Mouse (Mus musculus) embryonic facial prominence, embryonic 15.5 days (tissue): ENCODE data around the gene Calm1. TPM values are rescaled to one million over a fixed set of nuclear protein-coding genes. Genes with fewer than 3 reads are reported as not detected.
"Not testable (repeated sequence)": the region's sequence is repeated elsewhere in the genome, so short reads cannot be mapped to it uniquely, and the experiment has no call there.

Experiments used
- ATAC-seq: fragments of 200-750 bp; cut with Nextera tagmentation; 2 replicates; pipeline ENCODE4 v1.8.0; 2017; ENCODE audit warnings: low read depth, moderate TSS enrichment; ENCODE audit not compliant: insufficient number of reproducible peaks, low FRiP score, low TSS enrichment
- H3K27ac ChIP-seq: fragments of 300-500 bp; sonication (generic); replicated peaks from 2 replicates; pipeline ENCODE4 v1.5.1; 2015; ENCODE audit warnings: mild to moderate bottlenecking, inconsistent platforms
- H3K27me3 ChIP-seq: fragments of 300-500 bp; sonication (generic); 2 replicates; pipeline ENCODE4 v1.6.1; 2015; ENCODE audit warnings: inconsistent platforms
- H3K36me3 ChIP-seq: fragments of 300-500 bp; sonication (generic); 2 replicates; pipeline ENCODE4 v1.6.1; 2015; ENCODE audit warnings: mild to moderate bottlenecking, inconsistent platforms
- H3K4me1 ChIP-seq: fragments of 300-500 bp; sonication (generic); 2 replicates; pipeline ENCODE4 v1.6.1; 2015; ENCODE audit warnings: inconsistent platforms
- H3K4me2 ChIP-seq: fragments of 300-500 bp; sonication (generic); replicated peaks from 2 replicates; pipeline ENCODE4 v1.6.1; 2015; ENCODE audit warnings: mild to moderate bottlenecking, inconsistent platforms
- H3K4me3 ChIP-seq: fragments of 300-500 bp; sonication (generic); replicated peaks from 2 replicates; pipeline ENCODE4 v1.5.1; 2015; ENCODE audit warnings: mild to moderate bottlenecking, inconsistent platforms
- H3K9ac ChIP-seq: fragments of 300-500 bp; sonication (generic); 2 replicates; pipeline ENCODE4 v1.6.1; 2015; ENCODE audit warnings: inconsistent platforms
- H3K9me3 ChIP-seq: fragments of 300-500 bp; sonication (generic); replicated peaks from 2 replicates; pipeline ENCODE4 v1.6.1; 2016; ENCODE audit warnings: inconsistent platforms
- WGBS: fragments of 180-500 bp; shearing (Covaris S2); methylation state at CpG from one replicate; pipeline ENCODE4 v1.1.7; 2015; 5-methylcytosine and 5-hydroxymethylcytosine counted together
- polyA plus RNA-seq: library from polyadenylated mRNA; unstranded; fragments of >200 nt; fragmentation: Nextera tagmentation; extraction: Ambion mirVana; gene quantifications from 2 replicates; pipeline ENCODE4 v1.2.1, GENCODE M21; 2015

Gene Calm1
- polyA plus RNA-seq, 1 experiment from 2014 or later: 1,471 TPM

DNA sequence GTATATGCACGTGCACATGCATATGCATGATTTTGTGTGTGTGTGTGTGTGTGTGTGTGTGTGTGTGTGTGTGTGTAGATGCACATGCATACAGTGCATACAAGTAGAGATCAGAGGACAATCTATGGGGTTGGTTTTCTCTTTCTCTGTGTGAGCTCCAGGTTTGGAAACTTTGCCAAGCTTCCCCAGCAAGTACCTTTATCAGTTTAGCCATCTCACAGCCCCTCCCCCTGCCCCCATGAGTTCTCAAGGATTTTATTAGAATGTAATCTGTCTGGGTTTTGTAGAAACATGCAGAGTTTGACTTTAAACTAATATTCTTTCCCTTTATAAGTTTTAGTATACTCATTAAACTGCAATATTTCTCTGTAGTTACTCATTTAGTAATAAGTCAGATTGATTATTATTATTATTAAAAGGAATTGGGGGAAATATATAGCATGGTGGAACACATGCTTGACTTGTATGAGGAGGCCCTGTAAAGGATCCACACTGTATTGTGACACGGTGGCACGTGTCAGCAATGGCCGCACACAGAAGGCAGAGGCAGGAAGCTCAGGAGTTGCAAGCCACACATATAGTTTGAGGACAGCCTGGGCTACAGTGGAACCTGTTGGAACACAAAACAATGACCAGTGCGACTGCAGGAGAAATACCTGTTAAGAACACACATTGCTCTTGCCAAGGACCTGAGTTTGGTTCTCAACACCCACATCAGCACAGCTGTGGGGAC lies 12.4 kb downstream of the Calm1 start:
- peaks cover 34% of the 10 kb centered on the region for H3K36me3 ChIP-seq
- H3K4me1 ChIP-seq: peaks cover 24% of the 10 kb centered on the region
- no peak for ATAC-seq
- no peak overlapping the region for H3K4me3 ChIP-seq
- WGBS: 78% methylated on average over 5 of the region's 5 CpGs
- H3K9ac ChIP-seq: no peak overlapping the region
- no peaks in the 10 kb centered on the region for H3K9me3 ChIP-seq
- H3K4me2 ChIP-seq: no peak overlapping the region
- H3K27me3 ChIP-seq: no peaks in the 10 kb centered on the region
- peak overlapping the region; percentile 79; the same call in 1 of the 2 replicates for H3K27ac ChIP-seq

DNA sequence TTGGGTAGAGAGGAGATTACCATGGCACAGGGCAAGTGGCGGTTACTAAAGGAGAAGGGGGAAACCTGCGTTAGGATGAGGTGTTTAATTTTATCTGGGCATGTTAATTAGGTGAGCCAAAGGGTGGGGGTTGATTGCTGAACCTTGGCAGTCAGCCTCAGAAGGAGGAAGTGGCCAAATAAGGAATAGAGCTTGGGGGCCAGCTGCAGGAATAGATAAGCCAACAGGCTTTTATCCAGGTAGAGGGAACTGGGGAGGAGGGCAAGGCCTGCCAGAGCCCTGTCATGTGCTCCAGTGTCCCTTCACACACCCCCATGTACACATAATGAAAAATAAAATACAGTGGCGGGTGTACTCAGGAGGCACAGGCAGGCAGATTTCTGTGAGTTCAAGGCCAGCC lies 13.2 kb downstream of the Calm1 start:
- no peak for ATAC-seq
- H3K27me3 ChIP-seq: no peaks in the 10 kb centered on the region
- H3K36me3 ChIP-seq: peaks cover 26% of the 10 kb centered on the region
- H3K9me3 ChIP-seq: no peaks in the 10 kb centered on the region
- no peak overlapping the region for H3K9ac ChIP-seq
- no peak overlapping the region for H3K4me2 ChIP-seq
- peaks cover 24% of the 10 kb centered on the region for H3K4me1 ChIP-seq
- H3K27ac ChIP-seq: peak overlapping the region; percentile 34; the same call in 1 of the 2 replicates
- H3K4me3 ChIP-seq: no peak overlapping the region
- WGBS: 54% methylated on average over 3 of the region's 3 CpGs

DNA sequence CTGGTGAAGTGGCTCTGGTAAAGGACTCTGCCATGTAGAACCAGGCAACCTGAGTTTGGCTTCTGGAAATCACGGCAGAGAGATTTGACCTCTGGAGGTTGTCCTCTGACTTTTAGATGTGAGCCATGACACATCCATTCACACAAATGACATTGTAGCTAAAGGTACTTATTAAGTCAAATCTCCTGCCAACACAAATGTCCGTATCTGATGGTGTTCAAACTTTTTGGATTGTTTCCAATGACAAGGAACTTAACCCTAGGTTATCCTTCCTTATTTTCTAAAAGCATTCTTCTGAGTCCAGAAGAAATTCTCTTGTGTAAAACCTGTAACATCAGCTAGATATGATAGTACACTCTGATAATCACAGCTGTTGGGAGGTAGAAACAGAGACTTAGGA lies 13.9 kb downstream of the Calm1 start:
- ATAC-seq: no peak
- Histone ChIP-seq H3K27me3 (no peaks in the 10 kb centered on the region), H3K9me3 (no peaks in the 10 kb centered on the region), H3K4me3 (no peak overlapping the region), H3K36me3 (peaks cover 18% of the 10 kb centered on the region), H3K9ac (no peak overlapping the region), H3K27ac (no peak overlapping the region), H3K4me2 (no peak overlapping the region), H3K4me1 (peaks cover 24% of the 10 kb centered on the region)
- 56% methylated on average over 2 of the region's 2 CpGs for WGBS

DNA sequence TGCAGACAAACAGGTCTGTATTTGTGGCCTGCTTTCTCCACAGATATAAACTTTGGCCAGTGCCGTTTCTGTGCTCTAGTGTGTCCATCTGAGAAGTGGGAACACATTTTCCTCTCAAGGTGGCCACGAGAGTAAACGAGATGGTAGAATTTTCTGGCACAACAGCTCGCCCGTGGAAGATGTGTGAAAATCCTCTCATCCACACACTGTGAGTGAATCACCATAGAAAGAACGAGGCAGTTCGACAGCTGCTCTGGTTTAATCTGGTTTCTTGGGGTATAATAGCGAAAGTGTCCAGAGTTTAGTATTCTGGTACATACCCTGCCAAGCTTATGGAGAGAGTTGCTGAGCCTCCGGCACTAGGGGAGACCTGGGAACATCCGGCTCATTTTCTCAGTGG lies 14.9 kb downstream of the Calm1 start:
- H3K36me3 ChIP-seq: peaks cover 10% of the 10 kb centered on the region; the same call in 1 of the 2 replicates
- H3K4me1 ChIP-seq: peaks cover 24% of the 10 kb centered on the region
- H3K27ac ChIP-seq: no peak overlapping the region
- no peaks in the 10 kb centered on the region for H3K9me3 ChIP-seq
- no peak overlapping the region for H3K4me3 ChIP-seq
- no peak for ATAC-seq
- WGBS: 88% methylated on average over 10 of the region's 10 CpGs
- no peak overlapping the region for H3K9ac ChIP-seq
- no peak overlapping the region for H3K4me2 ChIP-seq
- H3K27me3 ChIP-seq: no peaks in the 10 kb centered on the region

DNA sequence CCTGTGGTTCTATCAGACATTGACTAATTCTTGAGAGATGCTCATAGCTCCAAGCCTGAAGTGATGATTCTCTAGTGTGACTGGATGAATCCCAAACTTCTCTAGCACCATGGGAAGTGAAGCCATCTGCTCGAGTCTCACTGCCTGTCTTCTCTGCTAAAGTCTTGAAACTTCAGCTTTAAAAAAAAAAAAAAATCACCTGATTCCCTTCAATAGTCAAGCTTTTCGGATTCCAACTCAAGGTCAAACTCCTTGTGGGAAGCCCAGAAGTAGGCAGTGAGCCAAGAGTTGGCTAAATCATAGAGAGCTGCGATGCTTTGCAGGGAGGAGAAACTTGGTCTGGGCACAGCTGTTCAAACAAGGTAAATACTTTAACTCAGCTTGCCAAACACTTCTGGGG lies 15.5 kb downstream of the Calm1 start:
- Histone ChIP-seq H3K4me3 (no peak overlapping the region), H3K27me3 (no peaks in the 10 kb centered on the region), H3K9me3 (no peaks in the 10 kb centered on the region), H3K4me2 (no peak overlapping the region), H3K27ac (no peak overlapping the region), H3K9ac (no peak overlapping the region), H3K4me1 (peaks cover 24% of the 10 kb centered on the region), H3K36me3 (peaks cover 4% of the 10 kb centered on the region; the same call in 1 of the 2 replicates)
- ATAC-seq: no peak
- WGBS: 60% methylated on average over 3 of the region's 3 CpGs

DNA sequence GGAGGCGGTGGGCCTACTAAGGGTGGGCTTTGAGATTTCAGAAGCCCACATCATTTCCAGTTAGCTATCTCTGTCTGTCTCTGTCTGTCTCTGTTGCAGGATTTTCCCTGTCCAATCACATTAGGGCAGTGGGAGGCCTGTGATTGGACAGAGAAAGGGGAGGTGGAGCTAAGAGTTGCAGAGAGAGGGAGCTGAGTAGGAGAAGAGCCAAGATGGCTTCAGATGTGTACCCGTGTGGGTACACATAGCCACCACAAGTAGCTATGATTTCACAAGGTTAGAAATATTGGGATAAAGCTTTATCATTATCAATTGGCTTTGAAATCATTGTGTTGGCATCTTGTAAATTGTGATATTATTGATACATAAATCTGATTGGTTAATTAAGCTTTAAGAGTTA lies 17.9 kb downstream of the Calm1 start:
- H3K4me1 ChIP-seq: peaks cover 12% of the 10 kb centered on the region
- H3K27me3 ChIP-seq, H3K9me3 ChIP-seq, H3K27ac ChIP-seq, H3K4me2 ChIP-seq, H3K9ac ChIP-seq, H3K4me3 ChIP-seq, ATAC-seq, H3K36me3 ChIP-seq: not testable (repeated sequence)
- 94% methylated on average over 2 of the region's 2 CpGs for WGBS

DNA sequence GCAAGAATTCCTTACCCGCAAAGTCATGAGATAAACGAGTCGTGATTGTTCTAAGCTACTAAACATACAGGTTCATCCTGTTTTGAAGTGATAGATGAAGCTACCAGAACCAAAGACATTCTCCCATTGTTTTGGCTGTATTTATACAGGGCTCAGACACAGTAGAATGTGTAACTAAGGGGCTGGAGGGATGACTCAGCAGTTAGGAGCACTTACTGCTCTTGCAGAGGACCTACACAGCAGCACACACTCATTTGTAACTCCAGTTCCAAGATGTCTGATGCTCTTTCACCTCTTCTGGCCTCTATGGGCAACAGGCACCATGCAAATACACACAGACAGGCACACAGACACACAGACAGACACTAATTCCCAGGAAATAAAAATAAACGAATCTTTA lies 20.8 kb downstream of the Calm1 start:
- WGBS: 69% methylated on average over 4 of the region's 4 CpGs
- Histone ChIP-seq H3K9ac (no peak overlapping the region), H3K9me3 (no peaks in the 10 kb centered on the region), H3K4me2 (no peak overlapping the region), H3K36me3 (no peaks in the 10 kb centered on the region), H3K27me3 (no peaks in the 10 kb centered on the region), H3K4me1 (peaks cover 21% of the 10 kb centered on the region), H3K27ac (no peak overlapping the region), H3K4me3 (no peak overlapping the region)
- ATAC-seq: no peak

DNA sequence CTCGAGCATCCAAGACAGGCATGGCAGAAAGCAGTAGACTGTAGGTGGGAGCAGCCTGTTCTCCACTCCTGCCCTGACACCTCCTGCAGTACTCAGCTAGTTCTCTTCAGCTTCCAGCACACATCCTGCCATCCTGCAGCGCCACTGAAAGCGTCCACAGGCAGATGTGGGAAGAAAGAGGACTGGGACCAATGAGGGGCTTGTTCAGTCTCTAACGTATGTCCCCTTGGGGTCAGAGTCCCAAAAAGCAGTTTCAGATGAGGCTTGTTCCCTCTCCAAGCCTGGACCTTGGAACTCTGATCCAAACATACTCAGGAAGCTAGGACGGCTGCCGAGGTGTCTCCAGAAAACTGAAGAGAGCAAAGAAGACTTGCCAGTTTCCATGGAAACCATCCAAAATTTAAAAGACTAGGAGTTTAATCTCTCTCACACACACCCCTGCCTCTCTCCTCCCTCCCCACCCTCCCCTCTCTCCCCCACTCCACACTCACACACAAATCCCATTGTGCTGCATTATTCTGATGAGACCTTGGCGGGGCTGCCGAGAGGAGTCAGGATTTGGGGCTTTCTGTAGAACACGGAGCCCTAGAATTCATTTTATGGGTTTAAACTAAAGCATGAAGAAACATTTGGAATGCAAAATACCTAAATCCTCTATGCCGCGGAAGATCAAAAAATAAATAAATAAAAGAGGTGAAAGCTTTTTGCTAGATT lies 22.5 kb downstream of the Calm1 start:
- Histone ChIP-seq H3K27ac (no peak overlapping the region), H3K4me1 (peaks cover 21% of the 10 kb centered on the region), H3K27me3 (no peaks in the 10 kb centered on the region), H3K4me2 (no peak overlapping the region), H3K4me3 (no peak overlapping the region), H3K9ac (no peak overlapping the region), H3K9me3 (no peaks in the 10 kb centered on the region), H3K36me3 (no peaks in the 10 kb centered on the region)
- WGBS: 26% methylated on average over 11 of the region's 11 CpGs
- no peak for ATAC-seq

DNA sequence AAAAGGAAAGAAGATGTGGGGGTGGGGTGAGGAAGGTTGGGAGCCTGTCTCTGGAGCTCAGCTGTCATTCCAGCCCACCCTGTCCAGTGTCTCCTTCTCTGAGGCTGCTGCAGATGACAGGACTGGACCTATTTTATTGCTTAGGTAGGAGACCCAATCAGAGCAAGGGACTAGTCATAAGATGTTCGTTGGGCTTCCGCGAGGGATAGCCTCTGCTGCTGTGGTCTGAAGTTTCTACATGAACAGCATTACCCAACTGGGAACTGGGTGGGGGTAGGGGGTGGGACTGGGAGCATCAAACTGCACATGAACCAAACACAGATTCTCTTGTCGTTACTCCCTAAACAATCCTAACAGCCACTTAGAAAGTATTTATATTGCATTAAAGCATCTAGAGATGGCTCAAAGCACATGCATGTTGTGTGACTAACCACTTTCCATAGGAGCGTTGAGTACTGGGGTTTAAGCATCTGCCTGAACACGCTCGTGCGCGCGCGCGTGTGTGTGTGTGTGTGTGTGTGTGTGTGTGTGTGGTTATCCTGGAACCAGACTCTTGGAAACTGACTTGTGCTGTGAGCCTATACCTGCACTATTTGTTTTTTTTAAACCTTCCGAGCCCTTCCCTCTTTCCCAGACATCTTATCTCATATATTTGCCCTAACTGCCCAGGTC lies 23.2 kb downstream of the Calm1 start:
- no peaks in the 10 kb centered on the region for H3K9me3 ChIP-seq
- 0 out of 2 replicates have a peak overlapping the region, but pooled peaks have one; percentile 35 for H3K27ac ChIP-seq
- H3K27me3 ChIP-seq: no peaks in the 10 kb centered on the region
- ATAC-seq: 0 out of 2 replicates have a peak, but pooled peaks have one; percentile 19
- WGBS: 74% methylated on average over 13 of the region's 13 CpGs
- no peak overlapping the region for H3K9ac ChIP-seq
- H3K4me2 ChIP-seq: no peak overlapping the region
- no peak overlapping the region for H3K4me3 ChIP-seq
- H3K36me3 ChIP-seq: no peaks in the 10 kb centered on the region
- peaks cover 21% of the 10 kb centered on the region for H3K4me1 ChIP-seq

DNA sequence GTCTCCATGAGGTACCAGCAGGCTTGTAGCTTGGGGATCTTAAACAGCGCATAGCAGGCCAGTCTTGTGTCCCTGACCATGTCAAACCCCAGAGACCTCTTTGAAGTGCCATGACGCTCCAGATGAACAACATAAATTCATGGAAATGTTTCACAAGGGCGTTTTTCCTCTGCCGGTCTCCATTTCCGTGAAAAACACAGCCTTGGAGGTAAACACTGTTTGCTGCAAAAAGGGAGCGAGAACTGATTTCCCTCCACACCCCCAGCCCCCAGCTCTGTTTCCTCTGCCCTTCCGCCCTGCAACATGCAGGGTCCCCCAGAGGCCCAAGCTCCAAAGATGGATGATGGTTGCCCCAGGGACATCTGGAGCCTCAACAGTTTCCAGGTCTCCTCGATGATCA lies 24.3 kb downstream of the Calm1 start:
- H3K9ac ChIP-seq: no peak overlapping the region
- peak overlapping the region; percentile 35; the same call in 1 of the 2 replicates for H3K27ac ChIP-seq
- H3K4me1 ChIP-seq: peaks cover 21% of the 10 kb centered on the region
- no peak for ATAC-seq
- no peak overlapping the region for H3K4me3 ChIP-seq
- 51% methylated on average over 8 of the region's 8 CpGs for WGBS
- H3K9me3 ChIP-seq: no peaks in the 10 kb centered on the region
- H3K4me2 ChIP-seq: no peak overlapping the region; the same call in 1 of the 2 replicates
- no peaks in the 10 kb centered on the region for H3K27me3 ChIP-seq
- no peaks in the 10 kb centered on the region for H3K36me3 ChIP-seq

DNA sequence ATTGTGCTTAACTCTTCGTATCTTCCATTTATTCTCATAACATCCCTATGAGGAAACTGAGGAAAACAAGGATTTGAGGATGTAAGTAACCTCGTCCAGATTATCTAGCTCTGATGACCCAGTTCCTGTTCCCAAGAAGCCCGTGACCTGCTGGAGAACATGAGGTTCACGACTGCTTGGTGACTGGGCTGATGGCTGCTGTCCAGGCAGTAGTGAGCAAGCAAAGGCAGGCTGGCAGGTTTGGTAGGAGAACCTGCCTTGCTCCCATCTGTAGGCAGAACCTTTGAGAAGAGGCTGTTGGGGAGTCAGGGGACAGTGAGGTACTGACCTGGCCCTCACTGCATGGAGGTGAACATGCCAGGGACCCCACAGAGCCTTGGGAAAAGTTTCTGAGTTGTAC lies 26.0 kb downstream of the Calm1 start:
- 73% methylated on average over 4 of the region's 4 CpGs for WGBS
- Histone ChIP-seq H3K9me3 (no peaks in the 10 kb centered on the region), H3K36me3 (no peaks in the 10 kb centered on the region), H3K27ac (no peak overlapping the region), H3K4me1 (peaks cover 21% of the 10 kb centered on the region), H3K4me2 (no peak overlapping the region), H3K4me3 (no peak overlapping the region), H3K27me3 (no peaks in the 10 kb centered on the region), H3K9ac (no peak overlapping the region)
- no peak for ATAC-seq
